Mouse (Mus musculus) hindbrain, embryonic 10.5 days (tissue): ENCODE measurements around the gene Iqcf3. TPM values are rescaled to one million over a fixed set of nuclear protein-coding genes. Genes with fewer than 3 reads are reported as not detected.

ENCODE experiments used
- DNase-seq: peaks from one replicate; pipeline ENCODE4 v3.0.0-alpha.2; 2017; ENCODE audit warnings: low spot score
- H3K27ac ChIP-seq: fragments of 300-500 bp; sonication (generic); 2 replicates; pipeline ENCODE4 v1.5.1; 2016; ENCODE audit warnings: mild to moderate bottlenecking, moderate library complexity
- H3K27me3 ChIP-seq: fragments of 300-500 bp; sonication (generic); 2 replicates; pipeline ENCODE4 v1.6.1; 2016; ENCODE audit warnings: mild to moderate bottlenecking; ENCODE audit not compliant: poor library complexity, insufficient read depth, severe bottlenecking
- H3K36me3 ChIP-seq: fragments of 300-500 bp; sonication (generic); 2 replicates; pipeline ENCODE4 v1.6.1; 2016; ENCODE audit warnings: mild to moderate bottlenecking, moderate library complexity
- H3K4me1 ChIP-seq: fragments of 300-500 bp; sonication (generic); replicated peaks from 2 replicates; pipeline ENCODE4 v1.6.1; 2016; ENCODE audit warnings: mild to moderate bottlenecking
- H3K4me3 ChIP-seq: fragments of 300-500 bp; sonication (generic); 2 replicates; pipeline ENCODE4 v1.5.1; 2016; ENCODE audit warnings: mild to moderate bottlenecking, moderate library complexity
- H3K9me3 ChIP-seq: fragments of 300-500 bp; sonication (generic); 2 replicates; pipeline ENCODE4 v1.6.1; 2016; ENCODE audit warnings: mild to moderate bottlenecking, moderate library complexity
- WGBS: fragments of 180-500 bp; shearing (Covaris S2); methylation state at CpG from one replicate; pipeline ENCODE4 v1.1.7; 2016; 5-methylcytosine and 5-hydroxymethylcytosine counted together
- polyA plus RNA-seq: library from polyadenylated mRNA; unstranded; fragments of >200 nt; fragmentation: Nextera tagmentation; extraction: Ambion mirVana; gene quantifications from 2 replicates; pipeline ENCODE4 v1.2.1, GENCODE M21; 2016

The Iqcf3 gene
- polyA plus RNA-seq, 1 experiment from 2014 or later = not detected

- 31% methylated on average over 26 of the region's 26 CpGs for WGBS
- peak within 1 kb of the TSS; percentile 61 for H3K4me3 ChIP-seq
- no peaks in the 10 kb centered on the region for H3K9me3 ChIP-seq
- H3K27ac ChIP-seq = peak within 1 kb of the TSS; percentile 87
- peaks cover 42% of the 10 kb centered on the region for H3K27me3 ChIP-seq
- H3K36me3 ChIP-seq = peaks cover 57% of the 10 kb centered on the region
- peaks cover 60% of the 10 kb centered on the region for H3K4me1 ChIP-seq
- DNase-seq = no peak
Observed at GRCm38 (mm10) chr9:106465571-106466200, 95.7 kb downstream of the Iqcf3 start, which contains the start of gene Gpr62. TSS of gene Gpr62 (minus strand) at chr9:106465938.

- H3K36me3 ChIP-seq = peaks cover 64% of the 10 kb centered on the region
- 1% methylated on average over 99 of the region's 99 CpGs for WGBS
Observed at GRCm38 (mm10) chr9:106464751-106465541, 96.5 kb downstream of the Iqcf3 start.

GRCm38 (mm10) chr9:106463122-106464063 lies 98.0 kb downstream of the Iqcf3 start:
- Histone ChIP-seq H3K27ac (no peak overlapping the region), H3K9me3 (no peaks in the 10 kb centered on the region), H3K4me3 (peak overlapping the region; percentile 7), H3K4me1 (peaks cover 74% of the 10 kb centered on the region), H3K36me3 (peaks cover 80% of the 10 kb centered on the region), H3K27me3 (peaks cover 36% of the 10 kb centered on the region)
- no peak for DNase-seq
- WGBS = 82% methylated on average over 21 of the region's 21 CpGs

More at GRCm38 (mm10) chr9:106464751-106465541, 96.5 kb downstream of the Iqcf3 start:
- Histone ChIP-seq H3K27ac (peak overlapping the region; percentile 87), H3K4me3 (peak overlapping the region; percentile 61), H3K9me3 (no peaks in the 10 kb centered on the region), H3K27me3 (peaks cover 40% of the 10 kb centered on the region), H3K4me1 (peaks cover 66% of the 10 kb centered on the region)
- DNase-seq = peak; percentile 69

GRCm38 (mm10) chr9:106462430-106462800 lies 99.0 kb downstream of the Iqcf3 start:
- peaks cover 83% of the 10 kb centered on the region for H3K4me1 ChIP-seq
- peaks cover 89% of the 10 kb centered on the region for H3K36me3 ChIP-seq
- WGBS = 94% methylated on average over 12 of the region's 12 CpGs
- no peak overlapping the region for H3K27ac ChIP-seq
- no peak for DNase-seq
- no peaks in the 10 kb centered on the region for H3K9me3 ChIP-seq
- H3K27me3 ChIP-seq = peaks cover 36% of the 10 kb centered on the region
- no peak overlapping the region for H3K4me3 ChIP-seq

- no peak overlapping the region for H3K27ac ChIP-seq
- peaks cover 89% of the 10 kb centered on the region for H3K4me1 ChIP-seq
- DNase-seq = no peak
- peaks cover 95% of the 10 kb centered on the region for H3K36me3 ChIP-seq
- H3K27me3 ChIP-seq = peaks cover 36% of the 10 kb centered on the region
- H3K4me3 ChIP-seq = no peak overlapping the region
- no peaks in the 10 kb centered on the region for H3K9me3 ChIP-seq
- WGBS = 81% methylated on average over 16 of the region's 16 CpGs
Observed at GRCm38 (mm10) chr9:106461641-106462429, 99.6 kb downstream of the Iqcf3 start.

GRCm38 (mm10) chr9:106461026-106461415 lies 100.4 kb downstream of the Iqcf3 start:
- H3K27ac ChIP-seq = no peak overlapping the region
- DNase-seq = no peak
- H3K4me3 ChIP-seq = peak overlapping the region; percentile 2; the same call in 1 of the 2 replicates
- H3K27me3 ChIP-seq = peaks cover 33% of the 10 kb centered on the region
- WGBS = 95% methylated on average over 9 of the region's 9 CpGs
- H3K9me3 ChIP-seq = no peaks in the 10 kb centered on the region
- H3K4me1 ChIP-seq = peaks cover 97% of the 10 kb centered on the region
- H3K36me3 ChIP-seq = peaks cover 100% of the 10 kb centered on the region

GRCm38 (mm10) chr9:106460401-106461025 lies 100.9 kb downstream of the Iqcf3 start:
- peaks cover 28% of the 10 kb centered on the region for H3K27me3 ChIP-seq
- H3K9me3 ChIP-seq = no peaks in the 10 kb centered on the region
- no peak for DNase-seq
- WGBS = 82% methylated on average over 18 of the region's 18 CpGs
- H3K4me3 ChIP-seq = peak overlapping the region; percentile 2; the same call in 1 of the 2 replicates
- H3K36me3 ChIP-seq = peaks cover 95% of the 10 kb centered on the region
- H3K27ac ChIP-seq = peak overlapping the region; percentile 66; the same call in 1 of the 2 replicates
- peaks cover 97% of the 10 kb centered on the region for H3K4me1 ChIP-seq

- DNase-seq = no peak
- Histone ChIP-seq H3K9me3 (no peaks in the 10 kb centered on the region), H3K27me3 (peaks cover 23% of the 10 kb centered on the region), H3K4me3 (no peak overlapping the region; the same call in 1 of the 2 replicates), H3K27ac (no peak overlapping the region; the same call in 1 of the 2 replicates), H3K36me3 (peaks cover 90% of the 10 kb centered on the region), H3K4me1 (peaks cover 97% of the 10 kb centered on the region)
- 85% methylated on average over 15 of the region's 15 CpGs for WGBS
Observed at GRCm38 (mm10) chr9:106459946-106460345, 101.5 kb downstream of the Iqcf3 start.

GRCm38 (mm10) chr9:106457920-106458319 lies 103.5 kb downstream of the Iqcf3 start:
- Histone ChIP-seq H3K27me3 (peaks cover 2% of the 10 kb centered on the region), H3K9me3 (no peaks in the 10 kb centered on the region), H3K4me3 (peak overlapping the region; percentile 91), H3K27ac (peak overlapping the region; percentile 97), H3K4me1 (peaks cover 89% of the 10 kb centered on the region), H3K36me3 (peaks cover 69% of the 10 kb centered on the region)
- 72% methylated on average over 5 of the region's 5 CpGs for WGBS
- DNase-seq = no peak

GRCm38 (mm10) chr9:106457163-106457559 lies 104.3 kb downstream of the Iqcf3 start:
- 45% methylated on average over 9 of the region's 9 CpGs for WGBS
- Histone ChIP-seq H3K9me3 (no peaks in the 10 kb centered on the region), H3K36me3 (peaks cover 62% of the 10 kb centered on the region), H3K27ac (peak overlapping the region; percentile 97), H3K4me1 (peaks cover 91% of the 10 kb centered on the region), H3K27me3 (no peaks in the 10 kb centered on the region; the same call in 1 of the 2 replicates), H3K4me3 (peak overlapping the region; percentile 91)
- DNase-seq = no peak

GRCm38 (mm10) chr9:106456325-106457162 lies 104.9 kb downstream of the Iqcf3 start:
- peak; percentile 80 for DNase-seq
- H3K27ac ChIP-seq = peak overlapping the region; percentile 97
- no peaks in the 10 kb centered on the region for H3K27me3 ChIP-seq
- H3K36me3 ChIP-seq = peaks cover 56% of the 10 kb centered on the region
- peak overlapping the region; percentile 91 for H3K4me3 ChIP-seq
- peaks cover 91% of the 10 kb centered on the region for H3K4me1 ChIP-seq
- 27% methylated on average over 15 of the region's 15 CpGs for WGBS
- H3K9me3 ChIP-seq = no peaks in the 10 kb centered on the region
